Mouse (Mus musculus): Measurements from ENCODE around the gene Endod1.

- TF ChIP-seq CTCF (IDR thresholded peaks at IDR 0.05; ENCODE audit: extremely low read depth, insufficient read depth, insufficient read length, insufficient replicate concordance), result no peak
- no peak for TF ChIP-seq POLR2A (IDR thresholded peaks at IDR 0.05; ENCODE audit: low read depth, low read length)
Observed at GRCm38 (mm10) chr9:14391841-14392318, 10.6 kb upstream of the Endod1 start.
